Mouse (Mus musculus): ENCODE results near the gene Spata16. TPM values are rescaled to one million over a fixed set of nuclear protein-coding genes. Genes with fewer than 3 reads are reported as not detected.

The Spata16 gene
- polyA plus RNA-seq, 1 experiment = not detected

DNA sequence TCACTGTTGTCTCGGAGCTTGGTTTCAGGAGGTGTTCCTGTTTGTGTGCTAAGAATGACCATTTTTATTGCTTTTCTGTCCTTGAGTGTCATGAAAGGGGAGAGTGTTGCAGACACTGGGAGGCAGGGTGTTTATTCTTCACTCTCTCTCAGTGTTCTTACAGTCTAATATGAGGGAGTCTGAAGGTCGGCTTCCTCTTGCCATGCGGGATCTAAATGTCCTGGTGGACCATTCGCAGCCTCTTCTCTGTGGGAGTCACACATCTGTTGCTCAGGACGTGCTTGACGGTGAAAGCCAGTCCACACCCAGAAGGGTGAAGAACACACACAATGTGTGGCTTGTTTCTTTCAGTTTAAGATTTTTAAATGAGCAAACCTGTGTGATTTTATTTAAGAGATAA lies 90.1 kb downstream of the Spata16 start:
- H3K27me3 ChIP-seq (replicated peaks) = no peaks in the 10 kb centered on the region
- H3K4me1 ChIP-seq = no peaks in the 10 kb centered on the region
- TF ChIP-seq FLI1 (IDR thresholded peaks at IDR 0.05; ENCODE audit: low read length) (no peak), GATA1 (IDR thresholded peaks at IDR 0.05; ENCODE audit: borderline replicate concordance, low read length) (no peak)
- no peak overlapping the region for H3K4me3 ChIP-seq (replicated peaks)
- H3K9me3 ChIP-seq = 0 out of 2 replicates have a peak, but pooled peaks cover 3% of the 10 kb centered on the region
- no peaks in the 10 kb centered on the region for H3K36me3 ChIP-seq (replicated peaks; ENCODE audit: low read length)

DNA sequence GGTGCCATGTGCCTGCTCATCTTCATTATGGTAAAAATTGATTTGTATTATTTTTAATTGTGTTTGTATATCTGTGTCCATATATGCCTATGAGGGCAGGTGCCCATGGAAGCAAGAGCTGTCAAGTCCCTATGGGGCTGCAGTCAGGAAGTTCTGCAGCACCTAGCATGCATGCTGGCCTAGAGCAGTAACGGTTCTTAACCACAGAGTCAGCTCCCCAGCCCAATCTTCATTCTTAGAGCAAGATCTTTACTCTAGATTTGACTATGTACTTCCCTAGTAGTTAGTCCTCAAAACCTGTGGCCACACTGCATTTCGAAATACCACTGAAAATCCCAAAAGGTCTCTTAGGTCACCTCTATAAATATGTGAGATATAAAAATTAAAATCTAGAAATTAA lies 113.1 kb downstream of the Spata16 start:
- Histone ChIP-seq H3K4me1 (no peaks in the 10 kb centered on the region), H3K4me3 (replicated peaks) (no peak overlapping the region), H3K36me3 (replicated peaks; ENCODE audit: low read length) (no peaks in the 10 kb centered on the region), H3K9me3 (no peaks in the 10 kb centered on the region), H3K27me3 (replicated peaks) (no peaks in the 10 kb centered on the region)
- no peak for TF ChIP-seq GATA1 (IDR thresholded peaks at IDR 0.05; ENCODE audit: borderline replicate concordance, low read length)
- no peak for TF ChIP-seq FLI1 (IDR thresholded peaks at IDR 0.05; ENCODE audit: low read length)

DNA sequence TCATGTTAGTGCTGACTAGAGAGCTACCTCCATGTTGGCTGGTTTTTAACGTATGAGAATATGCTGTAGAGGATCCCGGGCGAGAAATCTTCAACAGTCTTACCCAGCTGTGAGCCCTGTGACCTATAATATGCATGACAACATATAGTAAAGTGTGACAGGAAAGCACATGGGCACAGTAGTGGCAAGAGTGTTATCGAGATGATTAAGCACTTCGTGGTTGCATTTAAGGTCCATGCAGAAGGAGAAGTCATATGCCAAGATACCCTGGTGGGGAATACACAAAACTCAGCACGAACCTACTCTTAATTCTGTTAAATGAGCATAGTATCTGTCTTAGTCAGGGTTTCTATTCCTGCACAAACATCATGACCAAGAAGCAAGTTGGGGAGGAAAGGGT lies 115.0 kb downstream of the Spata16 start:
- no peaks in the 10 kb centered on the region for H3K36me3 ChIP-seq (replicated peaks; ENCODE audit: low read length)
- no peaks in the 10 kb centered on the region for H3K9me3 ChIP-seq
- H3K4me3 ChIP-seq (replicated peaks) = no peak overlapping the region
- no peaks in the 10 kb centered on the region for H3K27me3 ChIP-seq (replicated peaks)
- no peaks in the 10 kb centered on the region for H3K4me1 ChIP-seq
- TF ChIP-seq GATA1 (IDR thresholded peaks at IDR 0.05; ENCODE audit: borderline replicate concordance, low read length) (no peak), FLI1 (IDR thresholded peaks at IDR 0.05; ENCODE audit: low read length) (no peak)

DNA sequence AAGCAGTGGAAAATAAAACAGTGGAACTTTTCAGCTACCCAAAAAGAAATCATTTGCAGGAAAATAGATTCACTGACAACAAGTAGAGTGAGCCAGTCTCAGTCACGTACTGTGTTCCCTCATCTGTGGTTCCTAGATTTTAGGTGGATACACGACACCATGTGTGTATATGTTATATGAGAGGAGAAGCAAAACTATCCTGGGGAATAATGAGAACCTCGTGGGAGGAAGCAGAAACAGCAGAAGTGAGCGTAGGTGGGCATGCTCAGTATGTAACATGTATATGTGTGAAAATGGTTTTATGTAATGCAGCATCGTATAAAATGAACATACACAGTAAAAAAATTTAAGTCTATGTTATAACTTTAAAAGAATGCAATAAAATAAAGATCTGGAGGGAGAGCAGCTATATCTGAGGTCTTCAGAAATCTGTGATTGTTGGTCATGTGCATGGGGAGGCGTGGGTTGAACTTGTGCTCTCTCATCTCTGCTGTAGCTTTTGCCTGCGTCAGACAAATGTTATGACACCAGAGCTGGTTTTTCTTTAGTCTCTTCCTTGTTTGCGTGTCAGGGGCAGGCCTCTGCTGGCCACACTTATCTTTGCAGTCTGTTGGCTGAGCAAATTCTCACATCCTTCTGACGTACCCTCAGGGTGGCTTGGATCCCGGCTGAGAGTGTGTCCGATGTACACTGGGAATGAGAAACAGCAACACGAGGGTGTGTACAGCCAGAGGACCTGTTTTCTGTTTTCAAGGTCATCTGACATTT lies 156.1 kb downstream of the Spata16 start:
- H3K4me1 ChIP-seq = no peaks in the 10 kb centered on the region
- no peak overlapping the region for H3K4me3 ChIP-seq (replicated peaks)
- peaks cover 3% of the 10 kb centered on the region; the same call in 1 of the 2 replicates for H3K9me3 ChIP-seq
- no peaks in the 10 kb centered on the region for H3K36me3 ChIP-seq (replicated peaks; ENCODE audit: low read length)
- TF ChIP-seq GATA1 (IDR thresholded peaks at IDR 0.05; ENCODE audit: borderline replicate concordance, low read length) (no peak), FLI1 (IDR thresholded peaks at IDR 0.05; ENCODE audit: low read length) (no peak)
- H3K27me3 ChIP-seq (replicated peaks) = no peaks in the 10 kb centered on the region

DNA sequence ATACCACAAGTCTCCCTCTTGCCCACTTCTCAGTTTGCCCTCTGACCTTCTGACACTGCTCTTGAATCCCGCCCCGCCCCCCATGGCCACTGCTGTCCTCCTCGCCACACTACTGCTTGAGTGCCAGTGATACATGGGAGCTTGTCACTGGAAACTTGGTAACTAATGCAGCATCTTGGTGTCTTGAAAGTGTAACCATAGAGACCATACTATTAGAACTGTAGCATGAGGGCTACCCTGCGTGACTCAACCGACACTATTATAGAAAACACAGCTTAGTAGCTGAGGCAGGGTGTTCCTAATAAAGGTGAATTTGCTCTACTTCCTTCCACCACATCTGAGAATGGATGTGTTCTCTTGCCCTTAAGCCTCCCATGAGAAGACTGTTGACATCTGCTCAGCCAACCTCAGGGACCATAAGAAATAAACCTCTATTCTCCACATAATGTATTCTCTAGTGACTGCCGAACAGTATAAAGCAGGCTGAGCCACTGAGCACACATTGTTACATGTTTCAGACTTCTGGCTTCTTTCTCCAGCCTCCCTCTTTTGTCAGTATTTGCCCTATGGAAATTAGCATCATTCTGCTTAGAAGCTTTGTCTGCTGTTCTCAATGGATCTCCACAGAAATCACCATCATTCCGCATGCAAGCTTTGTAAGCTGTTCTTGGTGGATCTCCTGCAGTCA lies 158.6 kb downstream of the Spata16 start:
- Histone ChIP-seq H3K9me3 (peaks cover 3% of the 10 kb centered on the region; the same call in 1 of the 2 replicates), H3K4me1 (no peaks in the 10 kb centered on the region), H3K36me3 (replicated peaks; ENCODE audit: low read length) (no peaks in the 10 kb centered on the region), H3K4me3 (replicated peaks) (no peak overlapping the region), H3K27me3 (replicated peaks) (no peaks in the 10 kb centered on the region)
- TF ChIP-seq FLI1 (IDR thresholded peaks at IDR 0.05; ENCODE audit: low read length) (no peak), GATA1 (IDR thresholded peaks at IDR 0.05; ENCODE audit: borderline replicate concordance, low read length) (no peak)

DNA sequence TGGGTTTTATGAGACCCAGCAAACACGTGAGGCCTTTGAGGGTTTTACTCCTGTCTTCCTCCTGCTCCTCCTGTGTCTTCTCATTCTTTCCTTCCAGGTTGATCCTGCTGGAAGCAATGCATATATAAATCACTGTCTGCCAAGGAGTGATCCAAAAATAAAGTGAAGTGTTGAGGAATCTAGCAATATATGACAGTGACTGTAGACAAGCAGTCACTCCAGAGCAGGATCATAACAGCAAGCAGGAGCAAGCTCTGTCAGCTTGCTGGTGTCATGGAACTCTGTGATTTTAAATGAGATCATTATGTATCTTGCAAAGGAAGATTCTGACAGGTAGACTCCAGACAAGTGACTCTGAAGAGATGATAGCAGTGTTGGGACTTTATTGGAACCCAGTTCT lies 159.5 kb downstream of the Spata16 start:
- no peak overlapping the region for H3K4me3 ChIP-seq (replicated peaks)
- peaks cover 3% of the 10 kb centered on the region; the same call in 1 of the 2 replicates for H3K9me3 ChIP-seq
- no peaks in the 10 kb centered on the region for H3K27me3 ChIP-seq (replicated peaks)
- H3K4me1 ChIP-seq = no peaks in the 10 kb centered on the region
- no peaks in the 10 kb centered on the region for H3K36me3 ChIP-seq (replicated peaks; ENCODE audit: low read length)
- TF ChIP-seq GATA1 (IDR thresholded peaks at IDR 0.05; ENCODE audit: borderline replicate concordance, low read length) (no peak), FLI1 (IDR thresholded peaks at IDR 0.05; ENCODE audit: low read length) (no peak)

DNA sequence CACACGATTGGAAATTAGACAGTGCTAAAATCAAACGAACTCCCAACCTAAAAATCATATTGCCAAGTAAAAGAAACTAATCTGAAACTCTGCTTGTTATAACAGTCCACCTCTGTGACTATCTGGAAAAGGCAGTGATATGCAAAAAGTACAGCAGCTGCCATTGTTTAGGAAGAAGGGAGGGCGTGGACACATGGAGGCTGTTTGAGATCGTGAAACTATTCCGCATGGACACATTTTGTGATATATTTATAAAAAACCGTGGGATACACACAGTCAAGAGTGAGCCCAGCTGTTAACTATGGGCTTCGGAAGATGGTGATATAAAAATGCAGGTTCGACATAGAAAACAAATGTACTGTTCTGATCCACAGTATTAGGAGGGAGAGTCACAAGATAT lies 176.9 kb downstream of the Spata16 start:
- Histone ChIP-seq H3K36me3 (replicated peaks; ENCODE audit: low read length) (no peaks in the 10 kb centered on the region), H3K4me1 (no peaks in the 10 kb centered on the region), H3K4me3 (replicated peaks) (no peak overlapping the region), H3K27me3 (replicated peaks) (no peaks in the 10 kb centered on the region), H3K9me3 (no peaks in the 10 kb centered on the region)
- TF ChIP-seq GATA1 (IDR thresholded peaks at IDR 0.05; ENCODE audit: borderline replicate concordance, low read length) = no peak
- no peak for TF ChIP-seq FLI1 (IDR thresholded peaks at IDR 0.05; ENCODE audit: low read length)

DNA sequence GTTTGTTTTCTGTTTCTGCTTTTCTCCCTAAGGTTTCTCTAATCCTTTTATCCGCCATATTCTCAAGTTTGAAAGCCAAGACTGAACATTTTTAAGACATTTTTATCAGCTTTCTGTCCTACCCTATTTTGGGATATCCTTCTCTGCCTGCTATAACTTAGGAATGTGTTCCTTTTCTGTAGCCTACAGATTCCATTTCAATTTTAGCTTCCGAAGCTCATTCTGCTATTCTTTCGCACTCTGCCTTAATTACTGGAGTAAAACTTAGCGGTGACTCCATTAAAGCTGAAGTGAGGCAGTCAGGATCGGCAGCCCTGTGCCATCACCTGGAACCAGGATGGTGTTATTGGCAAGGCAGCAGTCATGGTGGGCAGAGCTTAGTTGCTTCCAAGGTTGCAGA lies 178.3 kb downstream of the Spata16 start:
- H3K36me3 ChIP-seq (replicated peaks; ENCODE audit: low read length) = no peaks in the 10 kb centered on the region
- no peak overlapping the region for H3K4me3 ChIP-seq (replicated peaks)
- no peaks in the 10 kb centered on the region for H3K4me1 ChIP-seq
- peaks cover 5% of the 10 kb centered on the region for H3K9me3 ChIP-seq
- TF ChIP-seq FLI1 (IDR thresholded peaks at IDR 0.05; ENCODE audit: low read length) (no peak), GATA1 (IDR thresholded peaks at IDR 0.05; ENCODE audit: borderline replicate concordance, low read length) (no peak)
- H3K27me3 ChIP-seq (replicated peaks) = no peaks in the 10 kb centered on the region

DNA sequence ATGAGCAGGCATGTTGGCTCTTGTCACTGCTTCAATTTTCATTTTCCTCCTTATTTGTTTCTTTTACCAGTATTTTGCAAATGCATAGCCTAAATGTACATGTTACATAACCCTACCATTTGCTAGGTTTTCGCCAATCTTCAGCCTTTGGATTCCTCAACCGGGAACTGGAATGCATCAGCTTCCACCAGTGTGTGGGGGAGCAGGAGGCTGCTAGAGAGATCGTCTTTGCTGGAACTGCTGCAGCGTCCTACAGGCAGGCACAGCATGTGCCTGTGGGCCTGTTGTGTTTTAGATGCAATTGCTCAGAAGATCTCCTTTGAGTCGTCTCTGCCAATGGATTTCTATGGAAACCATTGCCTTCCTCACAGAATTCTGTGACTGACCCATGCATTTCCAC lies 182.0 kb downstream of the Spata16 start:
- peaks cover 9% of the 10 kb centered on the region for H3K9me3 ChIP-seq
- H3K27me3 ChIP-seq (replicated peaks) = no peaks in the 10 kb centered on the region
- no peaks in the 10 kb centered on the region for H3K36me3 ChIP-seq (replicated peaks; ENCODE audit: low read length)
- TF ChIP-seq FLI1 (IDR thresholded peaks at IDR 0.05; ENCODE audit: low read length) = no peak
- TF ChIP-seq GATA1 (IDR thresholded peaks at IDR 0.05; ENCODE audit: borderline replicate concordance, low read length) = no peak
- no peak overlapping the region for H3K4me3 ChIP-seq (replicated peaks)
- no peaks in the 10 kb centered on the region for H3K4me1 ChIP-seq

Data from megakaryocyte, embryonic 14.5 days (primary cell).